Mouse (Mus musculus) forebrain, embryonic 16.5 days (tissue): Measurements from ENCODE around the gene Ascl3. TPM values are rescaled to one million over a fixed set of nuclear protein-coding genes. Genes with fewer than 3 reads are reported as not detected.

Experiments
- polyA plus RNA-seq: library from polyadenylated mRNA; unstranded; fragments of >200 nt; fragmentation: Nextera tagmentation; extraction: Ambion mirVana; gene quantifications from 2 replicates; pipeline ENCODE4 v1.2.1, GENCODE M21; 2015

Gene Ascl3
- polyA plus RNA-seq, 1 experiment from 2014 or later = not detected

Other genes with a start within 250 kb of the Ascl3 start
- 0.25 and 0.57 TPM in 2 replicates for gene Trim66, start 223.6 kb downstream of the Ascl3 start, polyA plus RNA-seq
- 76.6 and 87.0 TPM in 2 replicates for gene Rpl27a, start 212.6 kb downstream of the Ascl3 start, polyA plus RNA-seq
- gene St5, start 28.1 kb downstream of the Ascl3 start, polyA plus RNA-seq = 10.9 and 14.4 TPM in 2 replicates
- 13.0 and 19.4 TPM in 2 replicates for gene Akip1, start 28.0 kb downstream of the Ascl3 start, polyA plus RNA-seq
- 0.16 and 0.48 TPM in 2 replicates for gene BC051019, start 7.9 kb downstream of the Ascl3 start, polyA plus RNA-seq
- 98.7 and 100 TPM in 2 replicates for gene Tmem9b, start 21.1 kb upstream of the Ascl3 start, polyA plus RNA-seq
- gene Nrip3, start 50.3 kb upstream of the Ascl3 start, polyA plus RNA-seq = 6.1 and 7.9 TPM in 2 replicates
- 0.46 and 0.70 TPM in 2 replicates for gene Scube2, start 134.0 kb upstream of the Ascl3 start, polyA plus RNA-seq
- gene Dennd5a, start 228.7 kb upstream of the Ascl3 start, polyA plus RNA-seq = 42.2 and 47.7 TPM in 2 replicates